22 mouse cellular contexts compared by ENCODE assay signal in the genomic region with DNA sequence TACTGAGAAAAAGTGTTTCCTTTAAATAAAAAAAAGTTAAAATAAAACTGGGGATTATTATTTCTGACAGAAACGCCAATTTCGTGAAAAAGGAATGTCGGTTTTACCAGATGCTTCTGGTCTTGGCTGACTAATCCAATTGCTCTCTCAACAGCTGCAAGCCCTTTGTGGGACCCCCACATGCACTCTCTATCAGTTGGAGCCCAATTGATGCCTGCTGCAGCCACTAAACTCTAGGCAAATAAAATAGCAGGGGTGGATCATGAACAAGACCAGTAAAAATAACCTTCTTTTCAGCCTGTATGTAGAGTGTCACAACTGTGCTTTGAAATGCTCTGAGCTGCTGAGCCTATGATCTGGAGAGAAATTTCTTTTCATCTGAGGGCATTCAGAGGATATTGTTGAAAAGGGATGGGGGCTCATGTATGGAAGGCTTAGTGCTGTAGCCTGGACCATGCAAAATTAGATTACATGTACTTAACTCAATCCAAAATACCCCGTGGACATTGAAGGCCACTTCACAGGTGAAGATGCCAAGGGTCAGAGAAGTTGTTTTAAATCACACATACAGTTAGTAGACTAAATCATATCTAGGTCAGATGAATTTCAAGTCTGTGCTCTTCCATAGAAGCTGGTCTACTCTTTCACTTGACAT.
DNase-seq lines count a peak whose midpoint lies in the region; ATAC-seq and TF ChIP-seq lines count a peak whose summit lies in the region.
"Had no signal": no experiment of that assay in that cellular context is flagged by ENCODE, and none has a peak within 500 bp of the region (broad histone marks: within the 10 kb centered on the region; RNA-seq: fewer than 3 reads in every experiment).

No protein-coding gene starts in this region.

- H3K9ac ChIP-seq in forebrain, postnatal 0 days, result no peak overlapping the region
- no peak overlapping the region for H3K9ac ChIP-seq in forebrain, embryonic 15.5 days (replicated peaks)
- no peak overlapping the region for H3K9ac ChIP-seq in midbrain, embryonic 13.5 days (replicated peaks)
- H3K9ac ChIP-seq: liver, embryonic 12.5 days; lung, embryonic 15.5 days; neural tube, embryonic 13.5 days had no signal

- H3K4me2 ChIP-seq in forebrain, postnatal 0 days (ENCODE audit: low read depth), result no peak overlapping the region
- H3K4me2 ChIP-seq in forebrain, embryonic 15.5 days (replicated peaks), result no peak overlapping the region
- no peak overlapping the region for H3K4me2 ChIP-seq in midbrain, embryonic 13.5 days (replicated peaks)
- H3K4me2 ChIP-seq: liver, embryonic 12.5 days; lung, embryonic 15.5 days; neural tube, embryonic 13.5 days had no signal

- H3K4me1 ChIP-seq in forebrain, postnatal 0 days (ENCODE audit: insufficient read depth), result no peaks in the 10 kb centered on the region
- no peaks in the 10 kb centered on the region for H3K4me1 ChIP-seq in forebrain, embryonic 15.5 days
- no peaks in the 10 kb centered on the region for H3K4me1 ChIP-seq in midbrain, embryonic 13.5 days (replicated peaks)
- H3K4me1 ChIP-seq: liver, embryonic 12.5 days; lung, embryonic 15.5 days; neural tube, embryonic 13.5 days had no signal

- no peaks in the 10 kb centered on the region for H3K36me3 ChIP-seq in forebrain, postnatal 0 days (ENCODE audit: insufficient read depth)
- H3K36me3 ChIP-seq in forebrain, embryonic 15.5 days, result no peaks in the 10 kb centered on the region
- H3K36me3 ChIP-seq in midbrain, embryonic 13.5 days, result no peaks in the 10 kb centered on the region
- H3K36me3 ChIP-seq: liver, embryonic 12.5 days; lung, embryonic 15.5 days; neural tube, embryonic 13.5 days had no signal

- TF ChIP-seq POLR2A in brain, embryonic 14.5 days (IDR thresholded peaks at IDR 0.05; ENCODE audit: borderline replicate concordance, extremely low read depth, insufficient read depth, insufficient read length, poor library complexity, severe bottlenecking), result no peak

- WGBS in forebrain, postnatal 0 days, result 56% methylated on average over 4 of the region's 4 CpGs
- WGBS in forebrain, embryonic 15.5 days, result 56% methylated on average over 4 of the region's 4 CpGs
- 47% methylated on average over 4 of the region's 4 CpGs for WGBS in midbrain, embryonic 13.5 days

- no peak overlapping the region for H3K4me3 ChIP-seq in forebrain, postnatal 0 days (ENCODE audit: low read depth, low read length)
- H3K4me3 ChIP-seq in forebrain, embryonic 15.5 days, result no peak overlapping the region
- no peak overlapping the region for H3K4me3 ChIP-seq in midbrain, embryonic 13.5 days (replicated peaks)
- H3K4me3 ChIP-seq: erythroblast, embryonic 14.5 days; liver, embryonic 12.5 days; lung, embryonic 15.5 days; neural tube, embryonic 13.5 days had no signal

- no peak overlapping the region for H3K27ac ChIP-seq in forebrain, postnatal 0 days (ENCODE audit: low read depth, low read length)
- H3K27ac ChIP-seq in forebrain, embryonic 15.5 days (replicated peaks), result no peak overlapping the region
- no peak overlapping the region for H3K27ac ChIP-seq in midbrain, embryonic 13.5 days
- H3K27ac ChIP-seq: kidney, postnatal 0 days; liver, embryonic 12.5 days; lung, embryonic 15.5 days; macrophage; neural tube, embryonic 13.5 days had no signal

- no peaks in the 10 kb centered on the region for H3K9me3 ChIP-seq in forebrain, postnatal 0 days (ENCODE audit: low read length)
- H3K9me3 ChIP-seq in forebrain, embryonic 15.5 days, result no peaks in the 10 kb centered on the region
- H3K9me3 ChIP-seq in midbrain, embryonic 13.5 days, result no peaks in the 10 kb centered on the region
- H3K9me3 ChIP-seq: liver, embryonic 12.5 days; lung, embryonic 15.5 days; neural tube, embryonic 13.5 days had no signal

- no peaks in the 10 kb centered on the region for H3K27me3 ChIP-seq in forebrain, postnatal 0 days (ENCODE audit: insufficient read depth, low read length)
- H3K27me3 ChIP-seq in forebrain, embryonic 15.5 days, result no peaks in the 10 kb centered on the region
- H3K27me3 ChIP-seq in midbrain, embryonic 13.5 days, result peaks cover 72% of the 10 kb centered on the region
- H3K27me3 ChIP-seq: liver, embryonic 12.5 days; lung, embryonic 15.5 days; neural tube, embryonic 13.5 days; Patski had no signal

- DNase-seq in forebrain, postnatal 0 days, result no peak
- peak; percentile 50 for DNase-seq in brain, embryonic 14.5 days (ENCODE audit: low read depth)
- DNase-seq in forelimb bud, embryonic 11.5 days (ENCODE audit: low read depth, low spot score), result peak; percentile 65
- no peak for DNase-seq in adrenal gland, postnatal 36 days
- no peak for DNase-seq in layer of hippocampus, adult 18-20 months (ENCODE audit: low spot score in 2 of 2)
- DNase-seq: adrenal gland, adult 8-10 months; cerebellum, postnatal 10 days; gastrocnemius, postnatal 25 days; kidney, adult 11 months; layer of hippocampus, postnatal 36 days; right cerebral cortex, postnatal 25 days; thymus, adult 18-20 months; thymus, postnatal 4 days had no signal

- ATAC-seq in forebrain, postnatal 0 days, result peak; percentile 55
- no peak for ATAC-seq in forebrain, embryonic 15.5 days (replicated peaks)
- ATAC-seq in midbrain, embryonic 13.5 days, result peak; percentile 56
- ATAC-seq: liver, embryonic 12.5 days; Patski had no signal

- TF ChIP-seq CTCF in forebrain, postnatal 0 days (IDR thresholded peaks at IDR 0.05; ENCODE audit: low read depth), result no peak
- TF ChIP-seq CTCF in brain, embryonic 14.5 days (IDR thresholded peaks at IDR 0.05; ENCODE audit: borderline replicate concordance, extremely low read depth, insufficient read depth, insufficient read length), result no peak

Comparison
In these comparisons a context has a peak if more than half of its experiments do, and no peak if none do; other contexts are left out.
1. DNase-seq: peak in brain, embryonic 14.5 days (single experiment) and forelimb bud, embryonic 11.5 days (single experiment); none in forebrain, postnatal 0 days (single experiment), adrenal gland, postnatal 36 days (0 of 2) and layer of hippocampus, adult 18-20 months (0 of 2).